Mouse (Mus musculus): ENCODE results near the gene Nucb1. TPM values are rescaled to one million over a fixed set of nuclear protein-coding genes. Genes with fewer than 3 reads are reported as not detected.
"Not testable (repeated sequence)": the region's sequence is repeated elsewhere in the genome, so short reads cannot be mapped to it uniquely, and the experiment has no call there.

Gene Nucb1
- 100 to 1,000 TPM; 130 to 149 (median 139) TPM for total RNA-seq (2022)

- DNase-seq (ENCODE audit: low spot score), result peak; percentile 96
Measured at GRCm38 (mm10) chr7:45509912-45510787, at the start of gene Nucb1. Nucb1 (minus strand) TSS chr7:45510406.

- no peak for DNase-seq (ENCODE audit: low spot score)
Measured at GRCm38 (mm10) chr7:45558907-45559306, 48.7 kb upstream of the Nucb1 start.

GRCm38 (mm10) chr7:45555787-45556186 lies 45.6 kb upstream of the Nucb1 start:
- peak; percentile 69 for DNase-seq (ENCODE audit: low spot score)

- no peak for DNase-seq (ENCODE audit: low spot score)
Measured at GRCm38 (mm10) chr7:45554744-45555143, 44.5 kb upstream of the Nucb1 start, which contains the start of gene Hsd17b14. Hsd17b14 (plus strand) TSS chr7:45554893.

- no peak for DNase-seq (ENCODE audit: low spot score)
Measured at GRCm38 (mm10) chr7:45553990-45554389, 43.8 kb upstream of the Nucb1 start.

GRCm38 (mm10) chr7:45553519-45553918 lies 43.3 kb upstream of the Nucb1 start:
- no peak for DNase-seq (ENCODE audit: low spot score)

- no peak for DNase-seq (ENCODE audit: low spot score)
Measured at GRCm38 (mm10) chr7:45551512-45551883, 41.3 kb upstream of the Nucb1 start.

GRCm38 (mm10) chr7:45550821-45551511 lies 40.8 kb upstream of the Nucb1 start:
- no peak for DNase-seq (ENCODE audit: low spot score)

- no peak for DNase-seq (ENCODE audit: low spot score)
Measured at GRCm38 (mm10) chr7:45549641-45550436, 39.6 kb upstream of the Nucb1 start.

GRCm38 (mm10) chr7:45544525-45544924 lies 34.3 kb upstream of the Nucb1 start:
- DNase-seq (ENCODE audit: low spot score), result no peak

GRCm38 (mm10) chr7:45540213-45540612 lies 30.0 kb upstream of the Nucb1 start:
- no peak for DNase-seq (ENCODE audit: low spot score)

GRCm38 (mm10) chr7:45539095-45539494 lies 28.9 kb upstream of the Nucb1 start:
- DNase-seq (ENCODE audit: low spot score), result no peak

- DNase-seq (ENCODE audit: low spot score), result peak; percentile 53
Measured at GRCm38 (mm10) chr7:45538163-45539041, 28.2 kb upstream of the Nucb1 start.

GRCm38 (mm10) chr7:45537602-45538001 lies 27.4 kb upstream of the Nucb1 start:
- DNase-seq (ENCODE audit: low spot score), result no peak

GRCm38 (mm10) chr7:45535676-45536075 lies 25.5 kb upstream of the Nucb1 start:
- DNase-seq (ENCODE audit: low spot score), result no peak

- DNase-seq (ENCODE audit: low spot score), result no peak
Measured at GRCm38 (mm10) chr7:45530643-45531042, 20.4 kb upstream of the Nucb1 start.

- DNase-seq (ENCODE audit: low spot score), result no peak
Measured at GRCm38 (mm10) chr7:45529461-45529860, 19.3 kb upstream of the Nucb1 start.

GRCm38 (mm10) chr7:45527169-45527568 lies 17.0 kb upstream of the Nucb1 start:
- not testable (repeated sequence) for DNase-seq (ENCODE audit: low spot score)

- DNase-seq (ENCODE audit: low spot score), result no peak
Measured at GRCm38 (mm10) chr7:45526474-45527120, 16.4 kb upstream of the Nucb1 start.

GRCm38 (mm10) chr7:45525809-45526473 lies 15.7 kb upstream of the Nucb1 start, which contains the start of the genes Ppp1r15a and Plekha4:
Ppp1r15a (minus strand) TSS chr7:45526268.
Plekha4 (plus strand) TSS chr7:45526330.
- DNase-seq (ENCODE audit: low spot score), result peak; percentile 97
